In genomic region chr13:98588951-98589501, GRCm38 (mm10) we compare ENCODE assay signal across 8 mouse cellular contexts. TPM values are rescaled to one million over a fixed set of nuclear protein-coding genes. Genes with fewer than 3 reads are reported as not detected.
DNase-seq lines count a peak whose midpoint lies in the region; ATAC-seq lines count a peak whose summit lies in the region.

No protein-coding gene starts in this region.

- 2% methylated on average over 33 of the region's 35 CpGs for WGBS in intestine, embryonic 14.5 days

- peak; percentile 82 for ATAC-seq in intestine, embryonic 14.5 days (replicated peaks; ENCODE audit: low FRiP score, low TSS enrichment, low read depth)

- peak overlapping the region; percentile 39 for H3K9ac ChIP-seq in intestine, embryonic 14.5 days (ENCODE audit: low read length)

- H3K4me1 ChIP-seq in intestine, embryonic 14.5 days (replicated peaks; ENCODE audit: control insufficient read depth, insufficient read depth, low read length) = peaks cover 36% of the 10 kb centered on the region

- peaks cover 26% of the 10 kb centered on the region for H3K27me3 ChIP-seq in intestine, embryonic 14.5 days (replicated peaks; ENCODE audit: control insufficient read depth, insufficient read depth, low read length)

- intact Hi-C loops in gastrocnemius, postnatal 36 days (cut with DNase I) = no loop called here
- intact Hi-C loops in left cerebral cortex, postnatal 36 days (cut with DNase I) = loop anchor here (5.0 kb wide), 1 partner anchor 87 kb away; no protein-coding TSS in a partner anchor

- DNase-seq in adrenal gland, adult 8-10 months = peak; percentile 48
- peak; percentile 93 for DNase-seq in embryo, embryonic 10.5 days (ENCODE audit: low spot score)
- peak; percentile 63 to 72 for DNase-seq in gastrocnemius, postnatal 36 days
- peak; percentile 92 for DNase-seq in intestine, embryonic 14.5 days (ENCODE audit: low spot score)
- peak; percentile 60 to 64 for DNase-seq in left cerebral cortex, postnatal 36 days (ENCODE audit: low spot score in 2 of 2)
- DNase-seq in mesoderm, embryonic 11.5 days (ENCODE audit: low read depth, low spot score) = peak; percentile 93
- peak; percentile 59 for DNase-seq in right cerebral cortex, postnatal 25 days
- DNase-seq in urinary bladder, postnatal 25 days (ENCODE audit: low spot score) = peak; percentile 72

- H3K4me3 ChIP-seq in intestine, embryonic 14.5 days (ENCODE audit: low read depth, low read length) = peak overlapping the region; percentile 39

- H3K27ac ChIP-seq in intestine, embryonic 14.5 days (ENCODE audit: low read depth) = 0 out of 2 replicates have a peak overlapping the region, but pooled peaks have one; percentile 18

- H3K9me3 ChIP-seq in intestine, embryonic 14.5 days (ENCODE audit: control insufficient read depth, low read length) = no peaks in the 10 kb centered on the region

- no peaks in the 10 kb centered on the region for H3K36me3 ChIP-seq in intestine, embryonic 14.5 days (ENCODE audit: control insufficient read depth, insufficient read depth, low read length)

- H3K4me2 ChIP-seq in intestine, embryonic 14.5 days (ENCODE audit: low read length) = peak overlapping the region; percentile 83

RNA-seq across cellular contexts. Expression of gene Tmem174, which starts 48.2 kb away (rescaled TPM):
- not detected for total RNA-seq in adrenal gland, adult 8-10 months (2022)
- not detected for total RNA-seq in gastrocnemius, postnatal 36 days (2021)
- polyA plus RNA-seq in intestine, embryonic 14.5 days (2014; fragmentation: Nextera tagmentation; extraction: Ambion mirVana) = 0.15 and 0.20 TPM in 2 replicates
- total RNA-seq in left cerebral cortex, postnatal 36 days (2021) = not detected

Comparison
In these comparisons a context has a peak if more than half of its experiments do, and no peak if none do; other contexts are left out.
1. Peak in every context shown above with its lines: DNase-seq, ATAC-seq, H3K4me3 ChIP-seq and H3K27ac ChIP-seq.